Mouse (Mus musculus) lung, postnatal 25 days (tissue): ENCODE data around the gene Prdm4.

Source experiments
- DNase-seq: peaks from one replicate; pipeline ENCODE4 v3.0.0; 2022; ENCODE audit warnings: low spot score

Prdm4 gene

DNA sequence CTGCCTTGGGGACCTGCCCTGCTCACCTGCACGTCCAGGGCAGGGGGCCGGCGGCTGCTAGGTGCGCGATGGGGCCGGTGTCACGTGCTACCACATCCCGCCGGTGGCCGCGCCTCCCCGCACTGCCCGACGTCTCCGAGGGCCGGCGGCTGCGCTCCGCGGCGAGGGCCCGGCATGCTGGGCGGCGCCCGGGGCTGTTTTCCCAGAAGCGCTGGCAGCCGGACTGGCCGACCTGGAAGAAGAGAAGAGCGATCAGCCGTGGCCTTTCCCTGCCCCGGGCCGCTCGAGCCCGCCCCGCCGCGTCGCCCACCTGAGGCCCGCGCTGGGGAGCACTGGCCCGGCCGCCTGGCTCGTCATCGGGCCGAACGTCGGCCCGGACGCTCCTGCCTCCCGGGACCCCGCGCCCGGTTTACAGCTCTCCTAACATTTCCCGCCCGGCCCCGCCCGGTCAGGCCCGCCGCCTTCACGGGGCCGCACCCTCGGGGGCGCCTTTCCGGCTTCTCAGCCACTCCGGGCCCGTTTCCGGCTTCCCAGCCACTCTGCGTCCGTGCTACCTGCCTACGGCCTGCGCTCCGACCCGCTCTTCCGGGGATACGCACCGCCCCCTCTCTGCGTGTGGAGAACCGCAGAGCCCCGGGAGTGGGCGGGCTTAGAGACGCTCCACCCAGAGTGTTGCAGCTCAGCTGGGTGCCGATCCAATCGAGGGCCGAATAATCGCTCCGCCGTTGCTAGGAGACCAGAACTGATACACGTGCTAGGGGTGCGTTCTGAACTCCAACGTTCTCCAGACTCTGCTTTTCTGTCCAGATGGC lies at the start of gene Prdm4:
Gene Prdm4 (minus strand): TSS at position 645 of the 812 bp plus-strand sequence.
- DNase-seq: peak; percentile 98

DNA sequence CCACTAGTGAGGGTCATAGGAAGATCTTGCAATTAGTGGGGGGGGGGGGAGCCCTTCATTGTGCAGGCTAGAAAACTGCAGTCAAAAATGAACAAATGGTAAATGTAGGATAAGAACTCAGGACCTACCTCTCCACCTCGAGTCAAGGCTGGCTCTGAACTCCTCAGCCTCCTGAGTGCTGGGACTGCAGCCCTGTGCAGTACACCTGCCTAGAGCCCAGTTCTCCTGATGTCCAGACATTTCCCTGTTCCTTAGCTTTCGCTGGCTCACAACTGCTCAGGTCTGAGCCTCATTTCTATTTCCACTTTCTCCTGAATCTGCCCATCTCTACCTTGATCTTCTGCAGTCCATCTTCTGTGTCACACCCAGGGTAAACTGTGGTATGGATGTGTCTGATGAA lies 49.5 kb upstream of the Prdm4 start:
- DNase-seq: no peak

DNA sequence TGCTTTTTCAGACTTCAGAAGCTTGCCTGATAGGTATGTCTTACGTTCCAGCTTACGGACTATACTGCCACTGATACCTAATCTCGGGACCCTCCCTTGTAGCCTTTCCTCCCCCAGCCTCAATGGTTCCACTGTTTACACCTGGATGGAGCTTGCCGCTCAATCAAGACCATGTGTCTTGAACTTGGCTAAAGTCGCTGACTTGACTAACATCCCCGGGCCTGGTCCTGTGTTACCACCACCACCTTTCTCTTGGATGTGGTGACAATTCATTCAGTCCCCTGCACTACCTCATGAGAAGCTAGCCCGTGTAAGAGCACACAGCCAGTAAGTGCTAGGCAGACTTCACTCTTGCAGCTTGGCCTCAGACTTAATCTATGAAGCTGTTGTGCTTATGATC lies 47.4 kb upstream of the Prdm4 start:
- DNase-seq: no peak

DNA sequence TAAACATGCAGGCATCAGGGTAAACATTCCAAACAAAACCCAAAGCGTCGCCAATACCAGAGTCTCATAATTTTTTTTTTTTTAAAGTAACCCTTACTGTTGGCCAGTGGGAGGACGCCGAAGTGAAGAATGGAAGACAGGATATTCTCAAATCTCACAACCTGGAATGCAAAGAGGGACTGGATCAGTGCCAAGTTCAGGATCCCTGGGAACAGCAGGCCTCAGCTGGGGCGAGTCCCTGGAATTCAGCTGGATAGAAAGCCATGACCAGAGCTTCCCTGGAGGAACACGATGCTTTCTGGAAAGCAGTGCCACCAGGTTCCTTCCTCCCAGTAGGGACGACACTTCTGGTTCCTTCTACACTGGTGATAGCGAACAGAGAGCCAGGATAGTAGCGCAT lies 46.0 kb upstream of the Prdm4 start:
- no peak for DNase-seq

DNA sequence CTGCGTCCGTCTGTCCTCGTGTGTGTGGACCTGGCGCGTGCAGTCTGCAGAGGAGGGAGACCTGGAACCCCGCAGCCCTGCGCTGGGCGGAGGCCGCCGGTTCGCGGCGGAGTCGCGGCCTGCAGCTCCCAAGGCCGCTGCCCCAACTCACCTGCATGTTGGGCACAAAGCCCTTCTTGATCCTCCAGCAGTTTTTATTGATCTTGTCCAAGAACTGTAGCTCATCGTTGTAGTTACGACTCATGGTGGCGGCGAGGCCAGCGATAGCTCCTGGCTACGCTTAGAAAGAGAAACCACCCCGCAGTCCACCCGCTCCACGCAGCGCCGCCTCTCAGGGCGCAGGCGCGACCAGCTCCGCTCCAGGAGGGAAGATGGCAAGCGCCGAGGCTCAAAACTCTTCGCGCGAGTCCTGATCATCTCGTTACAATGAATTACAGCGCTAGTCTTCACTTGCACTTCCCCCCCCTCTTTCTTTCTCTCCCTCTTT lies 40.6 kb upstream of the Prdm4 start, which contains the start of gene Rtcb:
Gene Rtcb (minus strand): TSS at position 360 of the 487 bp plus-strand sequence.
- DNase-seq: peak; percentile 97

DNA sequence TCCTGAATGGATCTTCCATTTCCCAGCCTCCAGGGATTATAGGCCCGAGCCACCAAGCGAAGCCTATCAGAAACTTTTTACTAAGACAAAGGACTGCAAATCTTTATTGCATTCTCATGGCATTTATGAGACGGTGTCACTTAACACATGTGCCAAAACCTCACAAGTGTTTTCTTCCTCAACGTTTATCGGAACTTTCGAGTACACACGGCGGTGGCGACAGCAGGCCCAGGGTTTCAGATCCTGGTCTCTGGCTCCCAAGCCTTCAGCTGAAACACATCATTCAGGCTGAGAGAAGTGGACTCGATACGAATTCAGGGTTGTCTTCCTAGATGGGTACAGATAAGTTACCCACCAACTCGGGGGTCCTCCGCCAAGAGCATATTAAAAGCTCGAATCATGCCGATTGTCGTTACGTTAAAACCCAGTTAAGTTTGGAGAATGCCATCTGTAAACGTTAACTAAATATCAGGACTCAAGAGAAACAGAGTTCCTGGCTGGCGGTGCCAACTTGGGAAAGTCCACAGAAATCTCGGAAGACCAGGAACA lies 40.0 kb upstream of the Prdm4 start:
- peak; percentile 11 for DNase-seq

DNA sequence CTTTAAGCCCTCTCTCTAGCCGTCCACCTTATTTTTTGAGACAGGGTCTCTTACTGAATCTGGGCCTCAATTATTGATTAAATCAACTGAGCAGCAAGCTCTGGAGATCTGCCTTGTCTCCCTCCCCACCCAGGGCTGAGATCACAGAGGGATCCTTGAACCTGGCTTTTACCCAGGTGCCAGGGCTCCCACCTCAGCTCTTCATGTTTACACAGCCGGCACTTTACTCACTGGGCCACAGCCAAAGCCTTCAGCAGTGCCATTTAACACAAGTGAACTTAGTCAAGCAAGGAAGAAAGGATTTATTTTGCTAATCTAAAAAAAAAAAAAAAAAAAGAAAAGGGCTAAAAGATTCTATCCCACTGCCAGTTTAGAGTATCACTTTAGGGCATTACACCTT lies 37.5 kb upstream of the Prdm4 start:
- DNase-seq: peak; percentile 35

DNA sequence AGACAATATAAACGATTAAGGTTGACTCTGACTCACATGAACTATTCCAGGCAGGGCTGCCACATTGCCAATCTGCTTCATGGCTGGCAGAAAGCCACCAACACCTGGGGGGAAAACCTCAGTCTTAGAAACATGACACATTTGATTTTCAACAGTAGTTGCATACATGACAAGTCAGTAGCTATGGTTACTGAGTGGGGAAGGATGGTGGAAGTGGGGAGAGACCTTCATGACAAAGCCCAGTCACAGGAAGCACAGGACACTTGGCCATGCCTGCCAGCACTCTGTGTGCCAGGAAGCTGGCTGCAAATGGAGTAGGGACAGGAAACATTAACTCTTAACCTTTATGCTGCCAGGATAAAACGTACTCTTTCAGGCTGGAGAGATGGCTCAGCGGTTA lies 36.5 kb upstream of the Prdm4 start:
- peak; percentile 39 for DNase-seq

DNA sequence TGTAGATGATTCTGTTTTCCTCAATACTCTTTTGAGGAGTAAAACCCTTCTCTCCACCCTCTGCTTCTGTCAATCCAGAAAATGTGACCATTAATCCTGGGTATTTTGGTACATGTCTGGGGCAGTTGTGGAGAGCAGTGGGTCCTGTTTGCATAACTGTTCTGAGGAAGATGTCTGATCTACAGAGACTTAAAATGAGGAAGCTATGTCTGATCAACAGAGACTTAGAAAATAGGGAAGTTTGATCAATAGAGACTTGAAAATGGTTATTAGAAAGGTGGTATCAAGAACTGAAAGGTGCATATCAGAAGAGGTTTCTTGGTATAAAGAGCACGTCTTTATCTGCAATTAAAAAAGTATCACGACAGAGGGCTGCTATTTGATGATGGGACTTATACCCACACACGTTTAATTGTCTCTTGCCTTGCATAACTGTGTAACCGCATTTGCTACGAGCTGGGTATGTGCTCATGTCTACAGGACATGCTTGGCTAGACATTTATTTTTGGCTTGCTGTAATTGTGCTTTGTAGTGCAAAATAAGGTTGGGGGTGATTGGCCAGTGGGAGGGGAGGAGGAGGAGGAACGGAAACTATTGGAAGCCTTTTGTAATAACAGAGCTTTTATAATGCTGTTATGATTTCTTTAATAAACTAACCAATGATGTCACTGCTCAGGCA lies 35.0 kb upstream of the Prdm4 start:
- peak; percentile 22 for DNase-seq

DNA sequence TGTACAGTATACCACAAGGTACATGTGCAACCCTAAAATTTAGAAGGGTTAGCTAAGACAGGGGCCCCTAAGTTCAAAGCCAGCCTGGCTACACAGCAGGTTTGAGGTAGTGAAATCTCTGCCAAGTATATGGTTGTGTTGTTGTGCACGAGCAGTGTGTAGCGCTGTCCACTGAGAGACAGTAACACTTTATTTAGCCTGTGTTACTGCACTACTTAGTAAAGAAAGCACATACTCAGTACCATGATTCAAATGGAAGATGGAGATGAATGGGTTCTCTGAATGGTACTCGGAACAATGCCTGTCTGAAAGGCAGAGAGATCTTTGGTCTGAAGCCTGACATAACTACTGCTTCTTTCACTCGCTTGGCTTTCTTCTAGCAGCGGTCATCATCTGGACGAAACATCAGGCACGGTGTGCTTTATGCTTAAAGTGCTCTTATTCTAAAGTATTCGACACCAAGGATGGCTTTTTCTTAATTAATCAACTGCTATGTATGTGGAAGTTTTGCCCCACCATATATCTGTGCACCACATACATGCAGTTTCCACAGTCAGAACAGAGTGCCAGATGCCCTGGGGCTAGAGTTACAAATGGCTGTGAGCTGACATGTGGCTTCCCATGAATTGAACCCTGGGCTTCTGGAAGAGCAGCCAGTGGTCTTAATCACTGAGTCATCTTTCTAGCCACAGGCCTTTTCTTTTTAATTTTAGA lies 31.7 kb upstream of the Prdm4 start:
- DNase-seq: no peak

DNA sequence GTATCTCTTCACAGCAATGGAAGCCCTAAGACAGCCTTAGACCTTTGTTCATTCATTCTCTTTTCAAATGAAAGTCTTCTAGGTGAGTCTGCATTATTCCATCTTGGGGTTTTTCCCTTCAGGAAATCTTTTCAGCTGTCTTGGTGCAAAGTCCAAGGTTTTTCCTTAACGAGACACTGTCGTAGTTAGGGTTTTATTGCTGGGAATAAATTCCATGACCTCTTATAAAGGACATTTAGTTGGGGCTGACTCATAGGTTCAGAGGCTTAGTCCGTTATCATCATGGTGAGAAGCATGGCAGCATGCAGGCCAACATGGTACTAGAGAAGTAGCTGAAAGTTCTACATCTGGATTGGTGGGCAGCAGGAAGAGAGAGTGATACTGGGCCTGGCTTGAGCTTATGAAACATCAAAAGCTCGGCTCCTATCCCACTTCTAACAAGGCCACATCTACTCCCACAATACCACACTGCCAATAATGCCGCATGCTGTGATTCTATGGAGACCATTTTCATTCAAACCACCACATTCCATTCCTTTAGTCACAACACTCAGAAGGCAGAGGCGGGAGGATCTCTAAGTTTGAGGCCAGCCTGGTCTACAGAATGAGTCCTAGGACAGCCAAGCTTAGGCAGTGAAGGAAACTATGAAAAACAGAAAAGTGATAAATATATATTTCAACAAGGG lies 19.5 kb upstream of the Prdm4 start:
- no peak for DNase-seq

DNA sequence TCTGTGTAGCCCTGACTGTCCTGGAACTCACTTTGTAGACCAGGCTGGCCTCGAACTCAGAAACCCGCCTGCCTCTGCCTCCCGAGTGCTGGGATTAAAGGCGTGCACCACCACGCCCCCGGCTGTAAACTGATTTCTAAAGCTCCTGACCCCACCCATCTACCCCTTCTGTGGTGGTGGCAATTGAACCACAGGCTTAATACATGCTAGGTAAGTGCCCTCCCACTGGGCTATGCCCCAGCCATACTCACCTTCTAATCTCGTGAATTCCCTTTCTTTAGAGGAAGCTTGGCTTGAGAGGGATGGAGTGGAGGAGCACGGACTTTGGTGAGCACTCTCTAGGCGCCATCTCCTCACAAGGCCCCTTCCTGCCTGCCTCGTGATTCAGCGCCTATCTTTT lies 13.0 kb upstream of the Prdm4 start:
- DNase-seq: no peak

DNA sequence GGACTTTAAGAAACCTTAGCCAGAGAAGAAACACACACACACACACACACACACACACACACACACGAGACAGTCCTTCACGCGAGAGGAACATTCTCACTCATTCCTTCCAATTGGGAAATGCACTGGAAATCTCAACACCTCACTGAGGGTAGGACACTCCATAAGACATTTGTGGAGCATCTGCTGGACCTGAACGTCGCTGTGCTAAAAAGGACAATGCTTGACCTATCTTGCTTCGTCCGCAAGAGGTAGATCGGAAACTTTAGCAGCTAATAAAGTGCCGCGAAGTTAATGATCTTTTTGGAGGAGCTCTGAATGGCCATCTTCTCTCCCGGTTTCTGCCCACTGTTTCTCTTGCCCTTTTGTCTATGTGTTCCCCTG lies 12.3 kb upstream of the Prdm4 start:
- DNase-seq: no peak

DNA sequence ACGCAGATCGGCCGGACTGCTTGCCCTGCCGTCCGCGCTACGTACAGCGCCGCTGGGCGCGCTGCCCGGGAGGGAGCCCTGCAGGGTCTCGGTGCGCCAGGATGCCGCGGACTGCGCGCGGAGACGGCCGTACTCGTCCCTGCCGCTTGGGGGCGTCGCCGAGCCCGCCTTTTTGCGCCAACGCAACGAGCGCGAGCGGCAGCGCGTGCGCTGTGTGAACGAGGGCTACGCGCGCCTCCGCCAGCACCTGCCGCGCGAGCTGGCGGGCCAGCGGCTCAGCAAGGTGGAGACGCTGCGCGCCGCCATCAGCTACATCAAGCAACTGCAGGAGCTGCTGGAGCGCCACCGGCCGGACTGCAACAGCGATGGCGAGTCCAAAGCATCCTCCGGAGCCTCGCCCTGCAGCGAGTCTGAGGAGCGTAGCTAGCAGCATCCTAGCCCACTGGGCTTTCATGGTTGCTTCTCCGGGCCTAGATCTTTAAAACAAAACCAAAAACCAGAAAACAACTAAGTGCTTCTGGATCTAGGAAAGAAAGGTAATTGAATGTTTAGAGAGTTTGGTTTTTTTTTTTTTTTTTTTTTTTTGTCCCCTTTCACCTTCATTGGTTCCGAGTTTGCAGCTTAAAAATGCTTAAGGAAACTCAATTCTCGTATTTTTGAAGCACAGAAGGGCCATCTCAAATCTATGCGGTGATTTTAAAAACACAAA lies 11.7 kb upstream of the Prdm4 start:
- DNase-seq: peak; percentile 65

DNA sequence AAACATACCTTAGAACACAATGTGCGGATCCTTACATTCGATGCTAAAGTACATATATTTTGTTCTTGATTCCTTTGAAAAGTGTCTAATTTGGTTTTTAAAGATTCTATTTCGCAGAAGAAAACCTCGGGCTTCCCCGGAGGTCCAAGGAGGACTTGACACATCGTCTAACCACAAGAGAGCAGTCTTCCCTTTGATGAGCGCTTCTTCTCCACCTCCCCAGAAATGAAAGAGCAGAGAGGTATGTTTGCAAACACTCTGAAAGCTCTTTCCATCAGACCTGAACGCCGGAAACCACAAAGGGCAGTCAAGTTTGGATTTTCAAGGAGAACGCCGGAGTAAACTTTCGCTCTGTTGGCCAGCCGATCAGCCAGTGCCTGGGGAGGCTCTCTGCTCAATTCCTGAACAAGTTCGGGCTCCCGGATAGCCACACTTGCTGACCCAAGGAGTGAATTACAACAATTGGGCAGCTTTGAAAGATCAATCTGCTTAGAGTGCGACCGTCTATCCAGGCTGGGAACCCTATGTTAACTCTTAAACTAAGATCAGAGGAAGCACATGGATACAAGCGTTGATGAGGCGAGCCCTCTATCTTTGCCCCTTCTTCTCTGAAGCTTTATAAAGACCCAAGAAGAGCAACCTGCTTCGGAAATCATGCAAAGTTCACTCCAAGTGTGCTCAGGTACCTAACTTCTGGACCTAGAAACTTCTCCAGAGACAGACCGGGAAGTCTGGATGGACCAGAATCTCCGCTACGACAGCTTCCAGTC lies 10.9 kb upstream of the Prdm4 start, which contains the start of gene Ascl4:
Gene Ascl4 (plus strand): TSS at position 6 of the 770 bp plus-strand sequence.
- peak; percentile 7 for DNase-seq

DNA sequence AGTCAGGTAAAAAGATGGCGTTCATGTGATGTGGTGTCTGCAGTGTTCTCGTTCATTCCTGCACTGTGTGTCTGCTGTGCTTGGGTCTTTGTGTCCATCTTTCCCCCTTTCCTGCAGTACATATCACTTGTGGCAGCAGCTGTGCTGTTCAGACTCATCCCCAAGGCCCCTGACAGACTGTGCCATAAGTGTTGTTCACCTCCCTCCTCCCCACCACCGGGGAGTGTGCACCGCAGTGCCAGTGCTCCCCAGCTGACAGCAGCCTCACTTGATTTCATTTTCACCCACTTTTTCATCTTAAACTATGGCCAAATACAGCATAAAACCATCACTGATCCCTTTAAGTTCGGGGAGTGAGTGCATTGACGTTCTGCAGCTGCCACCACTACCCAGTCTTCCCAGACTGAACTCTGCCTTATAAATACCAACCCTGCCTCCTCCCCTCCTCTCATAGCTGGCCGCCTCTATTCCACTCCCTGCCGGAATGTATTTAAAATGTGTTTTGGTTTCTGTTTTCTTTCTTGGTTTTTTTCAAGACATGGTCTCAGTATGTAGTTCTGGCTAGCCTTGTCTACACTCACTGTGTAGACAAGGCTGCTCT lies 37.0 kb downstream of the Prdm4 start:
- no peak for DNase-seq

DNA sequence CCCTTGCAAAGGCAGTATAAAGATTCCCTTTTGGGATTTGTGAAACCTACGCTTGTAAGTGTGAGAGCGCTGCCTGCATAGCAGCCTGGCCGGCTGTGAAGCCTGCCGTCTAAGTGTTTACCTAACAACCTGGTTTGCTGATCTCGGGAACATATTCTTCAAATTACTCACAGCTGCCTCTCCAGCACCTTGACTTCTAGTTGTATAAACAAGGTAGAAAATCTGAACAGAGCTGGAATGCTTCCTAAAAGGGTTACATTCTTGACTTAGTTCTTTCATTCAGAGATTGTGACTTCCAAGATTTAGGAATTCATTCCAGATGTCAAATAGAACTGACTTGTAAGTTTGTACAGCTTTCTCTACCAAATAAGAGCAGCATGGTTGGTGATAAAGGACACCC lies 41.1 kb downstream of the Prdm4 start:
- peak; percentile 43 for DNase-seq

DNA sequence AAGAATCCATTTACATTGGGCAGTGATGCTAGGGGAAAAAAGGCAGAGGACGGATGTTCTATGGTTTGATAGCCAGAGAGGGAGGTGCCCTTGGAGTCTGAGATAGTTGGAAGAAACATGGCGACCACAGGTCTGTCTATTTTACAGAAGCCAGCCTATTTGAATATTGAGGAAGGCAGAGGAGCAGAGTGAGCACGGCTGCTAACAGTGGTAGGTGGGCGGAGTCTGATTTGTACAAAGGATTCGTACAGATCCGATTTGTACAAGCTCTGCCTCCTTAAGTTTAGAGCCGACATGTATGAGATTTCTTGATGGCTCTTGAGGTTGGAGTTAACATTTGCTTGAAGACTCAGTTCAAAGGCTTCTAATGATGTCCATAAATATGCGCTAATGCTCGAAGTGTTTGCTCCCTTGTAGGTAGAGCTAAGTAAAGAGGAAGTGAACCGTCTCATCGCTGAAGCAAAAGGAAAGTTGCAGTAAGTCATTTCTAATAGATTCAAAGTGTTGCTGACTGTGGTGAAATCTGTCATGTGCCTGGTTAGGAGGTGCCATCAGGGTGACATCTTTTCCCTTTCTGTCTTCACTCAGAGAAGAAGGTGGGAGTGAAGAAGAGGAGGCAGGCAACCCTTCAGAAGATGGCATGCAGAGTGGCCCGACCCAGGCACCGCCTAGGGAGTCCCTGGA lies 42.9 kb downstream of the Prdm4 start:
- DNase-seq: no peak

DNA sequence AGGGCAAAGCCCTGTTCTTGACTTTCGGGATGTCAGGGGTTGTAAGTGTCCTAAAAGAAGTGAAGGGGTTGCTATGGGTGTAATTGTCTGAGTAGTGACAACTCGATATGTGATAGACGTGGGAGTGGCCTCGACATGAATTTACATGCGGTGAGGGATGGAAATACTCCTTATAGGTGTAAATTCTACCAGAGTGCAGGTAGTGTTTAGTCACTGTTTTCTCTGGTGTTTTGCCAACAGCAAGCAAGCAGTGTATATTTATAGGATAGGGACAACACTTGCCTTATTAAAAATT lies 44.5 kb downstream of the Prdm4 start:
- no peak for DNase-seq
